Mouse (Mus musculus): ENCODE measurements around the gene Adgra1. TPM values are rescaled to one million over a fixed set of nuclear protein-coding genes. Genes with fewer than 3 reads are reported as not detected.

Adgra1 gene
- total RNA-seq, 2 experiments from 2014 or later: 0.05 TPM

- no peak for DNase-seq (ENCODE audit: low spot score in 2 of 2)
Observed at GRCm38 (mm10) chr7:139901981-139902380, 68.0 kb downstream of the Adgra1 start.

GRCm38 (mm10) chr7:139905261-139905660 is 71.3 kb downstream of the Adgra1 start:
- no peak for DNase-seq (ENCODE audit: low spot score in 2 of 2)

GRCm38 (mm10) chr7:139905661-139906060 is 71.7 kb downstream of the Adgra1 start:
- DNase-seq (ENCODE audit: low spot score in 2 of 2): peak in 1 of 2 experiments; percentile 30

GRCm38 (mm10) chr7:139908176-139908575 is 74.2 kb downstream of the Adgra1 start:
- DNase-seq (ENCODE audit: low spot score in 2 of 2): peak in 1 of 2 experiments; percentile 47

- no peak for DNase-seq (ENCODE audit: low spot score in 2 of 2)
Observed at GRCm38 (mm10) chr7:139909469-139909868, 75.5 kb downstream of the Adgra1 start.

- no peak for DNase-seq (ENCODE audit: low spot score in 2 of 2)
Observed at GRCm38 (mm10) chr7:139910204-139910835, 76.3 kb downstream of the Adgra1 start.

- no peak for DNase-seq (ENCODE audit: low spot score in 2 of 2)
Observed at GRCm38 (mm10) chr7:139914141-139915047, 80.4 kb downstream of the Adgra1 start.

GRCm38 (mm10) chr7:139915646-139916257 is 81.8 kb downstream of the Adgra1 start:
- DNase-seq (ENCODE audit: low spot score in 2 of 2): no peak

GRCm38 (mm10) chr7:139916345-139916744 is 82.4 kb downstream of the Adgra1 start:
- DNase-seq (ENCODE audit: low spot score in 2 of 2): no peak

- no peak for DNase-seq (ENCODE audit: low spot score in 2 of 2)
Observed at GRCm38 (mm10) chr7:139918262-139918661, 84.3 kb downstream of the Adgra1 start.

Other genes starting within 250 kb of the Adgra1 start
- under 1 TPM; 0.17 to 0.52 TPM for gene Cfap46, start 150.4 kb upstream of the Adgra1 start, total RNA-seq (2021)
- gene Kndc1, start 60.5 kb downstream of the Adgra1 start, total RNA-seq (2021): 1 to 10 TPM in 1 of 2 experiments, under 1 TPM in 1; 0.91 to 1.0 TPM
- gene Utf1, start 109.6 kb downstream of the Adgra1 start, total RNA-seq (2021): not detected
- not detected for gene 6430531B16Rik, start 144.6 kb downstream of the Adgra1 start, total RNA-seq (2021)
- 1 to 10 TPM in 1 of 2 experiments, under 1 TPM in 1; 0.78 to 1.1 TPM for gene Adam8, start 158.4 kb downstream of the Adgra1 start, total RNA-seq (2021)
- 10 to 100 TPM; 11.0 to 11.2 TPM for gene Zfp511, start 202.2 kb downstream of the Adgra1 start, total RNA-seq (2021)
- 10 to 100 TPM; 34.6 to 38.0 TPM for gene Tubgcp2, start 202.5 kb downstream of the Adgra1 start, total RNA-seq (2021)
- gene Msx3, start 214.9 kb downstream of the Adgra1 start, total RNA-seq (2021): not detected
- not detected for gene Caly, start 248.4 kb downstream of the Adgra1 start, total RNA-seq (2021)

Data from gastrocnemius, postnatal 4 days (tissue).